Mouse (Mus musculus) frontal cortex, adult 2 months (tissue): ENCODE measurements around the gene Mif4gd. TPM values are rescaled to one million over a fixed set of nuclear protein-coding genes. Genes with fewer than 3 reads are reported as not detected.

ENCODE experiments used
- DNase-seq, 2 experiments: peaks; one replicate each; pipeline ENCODE4 v3.0.0; 2022; ENCODE audit warnings: low spot score in 1 of 2; ENCODE audit errors: extremely low spot score in 1 of 2
- polyA plus RNA-seq: library from polyadenylated mRNA; depleted of rRNA; stranded (reverse); fragments of >200 nt; gene quantifications from 2 replicates; pipeline ENCODE4 v1.2.3, GENCODE M21; 2012

Mif4gd gene
- polyA plus RNA-seq, 1 experiment = 38.9 TPM

- DNase-seq = no peak
These were observed 21.3 kb upstream of the Mif4gd start for GRCm38 (mm10) chr11:115634109-115634508.

DNA sequence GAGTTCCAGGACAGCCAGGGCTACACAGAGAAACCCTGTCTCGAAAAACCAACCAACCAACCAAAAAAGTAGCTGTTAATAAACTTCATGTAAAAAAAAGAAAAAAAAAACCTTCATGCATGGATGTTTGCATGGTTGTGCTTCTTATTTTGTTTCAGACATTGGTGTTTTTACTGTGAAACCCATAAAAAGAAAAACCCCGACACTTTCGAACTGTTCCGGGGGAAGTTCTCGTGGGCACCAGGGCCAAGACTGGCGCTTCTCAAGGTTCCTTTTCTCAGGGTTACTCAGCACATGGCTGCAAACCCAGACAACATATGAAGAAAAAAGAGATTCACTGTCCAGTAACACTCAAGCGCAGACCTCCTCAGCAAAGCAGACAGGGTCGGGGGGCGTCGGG, 20.1 kb upstream of the Mif4gd start:
- DNase-seq = no peak

DNA sequence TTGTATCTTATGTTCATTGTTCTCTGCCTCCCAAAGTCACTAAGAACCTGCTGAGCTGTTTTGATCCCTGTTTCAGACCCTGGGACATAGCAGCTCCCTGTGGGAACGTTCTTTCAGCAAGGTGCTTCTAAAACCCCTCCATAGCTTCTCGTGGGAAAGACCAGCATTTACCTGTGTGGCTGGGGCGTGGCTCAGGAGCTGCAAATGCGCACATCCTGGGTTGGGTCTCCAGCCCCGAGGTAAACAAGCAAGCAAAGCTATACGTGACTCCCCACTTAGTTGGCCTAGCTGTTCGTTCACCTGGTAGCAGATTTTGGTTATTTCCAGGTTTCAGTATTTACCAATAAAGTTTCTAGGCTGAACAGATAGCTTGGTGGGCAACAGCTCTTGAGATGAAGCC, 19.5 kb upstream of the Mif4gd start:
- DNase-seq = no peak

- peak in 1 of 2 experiments; percentile 67 for DNase-seq
These were observed 18.7 kb upstream of the Mif4gd start for GRCm38 (mm10) chr11:115631505-115631890.

GRCm38 (mm10) chr11:115630532-115631504, 18.0 kb upstream of the Mif4gd start:
- peak in 1 of 2 experiments; percentile 36 for DNase-seq

DNA sequence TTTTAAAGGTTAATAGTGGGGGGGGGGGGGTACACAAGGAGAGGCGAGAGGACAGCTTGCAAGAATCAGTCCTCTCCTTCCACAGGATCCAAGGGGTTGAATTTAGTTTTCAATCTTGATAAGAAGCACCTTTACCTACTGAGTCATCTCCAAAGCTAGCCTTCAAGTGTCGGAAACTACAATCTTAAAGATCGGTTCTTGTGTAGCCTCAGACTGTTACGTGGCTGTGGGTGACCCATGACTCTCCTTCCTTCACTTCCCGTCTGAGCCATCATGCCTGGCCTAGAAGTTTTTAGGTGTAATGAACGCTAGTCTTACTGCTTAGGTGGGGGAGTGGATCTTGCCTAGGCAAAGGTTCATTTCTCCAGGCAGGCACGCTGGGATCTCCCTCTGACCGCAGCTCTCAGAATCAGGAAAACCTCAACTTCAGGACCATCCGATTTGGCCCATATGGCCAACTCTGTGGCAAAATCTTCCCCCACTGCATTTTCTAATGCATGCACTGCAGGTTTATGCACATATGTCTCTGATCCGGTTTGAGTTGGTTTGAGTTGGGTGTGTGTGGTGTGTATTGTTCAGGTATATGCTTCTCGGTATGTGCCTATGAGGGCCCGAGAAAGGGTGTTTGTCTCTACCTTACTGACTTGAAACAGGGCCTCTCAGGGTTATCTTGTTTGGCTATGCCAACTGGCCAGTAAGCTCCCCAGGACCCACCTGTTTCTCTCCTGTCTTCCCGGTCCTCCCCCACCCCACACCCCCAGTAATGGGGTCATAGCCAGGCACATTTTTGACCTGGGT, 17.2 kb upstream of the Mif4gd start:
- DNase-seq = no peak

DNA sequence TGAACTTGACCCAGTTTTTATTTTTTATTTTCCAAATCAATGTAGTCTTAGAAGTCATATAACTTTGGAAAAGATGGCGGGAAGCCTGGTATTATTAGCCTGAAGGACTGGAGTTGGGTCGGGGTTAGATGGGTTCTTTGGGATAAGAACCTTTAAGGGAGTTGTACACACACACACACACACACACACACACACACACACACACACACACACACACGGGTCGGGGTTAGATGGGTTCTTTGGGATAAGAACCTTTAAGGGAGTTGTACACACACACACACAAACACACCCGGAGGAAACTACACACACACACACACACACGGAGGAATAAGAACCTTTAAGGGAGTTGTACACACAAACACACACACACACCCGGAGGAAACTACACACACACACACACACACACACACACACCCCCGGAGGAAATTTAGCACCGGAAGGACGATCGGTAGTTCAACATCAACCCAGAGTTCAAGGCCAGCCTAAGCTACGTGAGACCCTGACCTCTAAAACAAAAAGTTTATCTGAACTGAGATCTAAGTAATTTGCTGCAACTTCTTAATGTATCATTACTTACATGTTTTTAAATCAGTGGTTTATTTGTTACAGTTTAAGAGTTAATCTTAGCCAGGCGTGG, 15.8 kb upstream of the Mif4gd start:
- DNase-seq = no peak

GRCm38 (mm10) chr11:115627705-115628464, 15.1 kb upstream of the Mif4gd start, which contains the start of gene Slc25a19:
Gene Slc25a19, minus strand, starts transcription at chr11:115628295.
- DNase-seq = peak; percentile 99 to 100

GRCm38 (mm10) chr11:115626824-115627616, 14.3 kb upstream of the Mif4gd start:
- no peak for DNase-seq

DNA sequence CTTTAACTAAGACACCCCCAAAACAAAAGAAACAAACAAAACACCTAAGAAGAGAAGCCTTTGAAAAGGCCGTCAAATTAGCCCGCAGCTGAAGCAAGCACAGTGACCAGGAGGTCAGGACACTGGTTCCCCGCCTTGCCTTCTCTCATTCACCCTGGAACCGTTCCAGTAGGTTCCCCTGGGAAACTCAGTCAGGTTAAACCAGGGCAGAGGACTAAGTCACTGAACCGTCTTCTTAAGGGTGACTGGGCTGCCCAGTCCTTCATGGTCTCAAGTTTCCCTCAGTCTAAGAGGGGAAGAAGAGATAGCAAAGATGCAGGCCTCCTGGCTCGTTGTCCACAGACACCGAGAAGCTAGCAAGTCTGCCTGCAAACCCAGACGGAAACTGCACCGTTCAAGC, 13.1 kb upstream of the Mif4gd start:
- DNase-seq = no peak

DNA sequence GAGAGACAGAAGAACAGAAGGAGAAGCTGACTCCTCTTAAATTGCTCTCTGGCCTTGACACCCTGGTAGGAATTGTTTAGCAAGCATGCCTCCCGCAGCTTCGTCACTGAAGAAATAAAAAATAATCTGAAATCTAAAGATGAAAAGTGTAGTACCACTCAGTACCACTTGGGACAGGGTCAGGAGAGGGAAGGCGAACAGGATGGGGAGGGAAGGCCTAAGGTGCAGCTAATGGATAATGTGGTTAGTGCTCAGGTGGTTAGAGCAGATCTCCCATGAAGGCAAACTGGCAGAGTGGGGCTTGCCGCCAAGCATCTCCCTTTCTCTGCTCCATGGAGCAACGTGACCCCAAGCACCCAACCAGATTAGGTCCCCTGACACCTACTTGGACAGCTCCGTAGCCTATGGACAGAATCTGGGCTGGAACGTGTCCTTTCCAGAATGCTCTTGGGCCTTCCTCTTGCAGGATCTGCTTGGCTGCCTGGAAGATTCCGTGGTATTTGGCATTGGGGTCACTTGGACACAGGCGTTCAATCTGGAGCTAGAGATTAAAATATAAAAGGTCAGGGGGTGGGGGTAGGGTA, 10.8 kb upstream of the Mif4gd start:
- DNase-seq = no peak

- no peak for DNase-seq
These were observed 7.2 kb upstream of the Mif4gd start for GRCm38 (mm10) chr11:115619949-115620348.

DNA sequence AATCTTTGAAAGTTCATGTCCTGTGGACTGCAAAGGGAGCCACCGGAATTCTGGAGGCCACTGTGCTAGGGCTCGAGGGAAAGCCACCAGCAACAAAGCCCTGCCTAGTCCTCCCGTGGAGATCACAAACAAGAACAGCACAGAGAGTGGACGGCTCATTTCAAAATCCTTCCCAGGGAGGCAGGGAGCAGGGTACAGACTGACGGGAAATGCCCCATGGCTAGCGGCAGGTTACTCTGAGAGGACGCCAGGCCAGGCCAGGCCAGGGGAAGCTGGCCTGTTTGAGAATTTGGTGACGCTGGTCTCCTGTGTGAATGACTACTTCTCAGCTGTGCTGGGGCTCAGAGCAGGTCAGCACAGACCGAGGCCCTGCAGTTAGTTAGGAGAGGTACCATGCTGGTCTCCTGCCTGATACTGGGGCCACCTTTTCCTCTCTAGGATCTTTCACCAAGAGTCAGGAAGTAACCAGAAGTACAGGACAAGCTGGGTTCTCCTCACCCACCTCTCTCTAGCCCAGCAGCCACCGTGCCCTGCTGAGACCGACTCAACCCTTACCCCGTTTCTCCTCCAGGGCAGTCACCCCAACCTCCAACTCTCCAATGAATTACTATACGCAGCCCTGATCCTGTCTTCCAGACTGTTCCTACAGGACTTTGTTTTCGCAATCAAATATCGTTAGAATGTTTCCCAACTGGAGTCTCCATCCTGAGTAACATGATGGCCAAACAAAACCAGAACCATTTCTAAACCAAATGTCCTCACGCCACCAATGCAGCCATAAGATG, 6.2 kb upstream of the Mif4gd start:
- DNase-seq = no peak

DNA sequence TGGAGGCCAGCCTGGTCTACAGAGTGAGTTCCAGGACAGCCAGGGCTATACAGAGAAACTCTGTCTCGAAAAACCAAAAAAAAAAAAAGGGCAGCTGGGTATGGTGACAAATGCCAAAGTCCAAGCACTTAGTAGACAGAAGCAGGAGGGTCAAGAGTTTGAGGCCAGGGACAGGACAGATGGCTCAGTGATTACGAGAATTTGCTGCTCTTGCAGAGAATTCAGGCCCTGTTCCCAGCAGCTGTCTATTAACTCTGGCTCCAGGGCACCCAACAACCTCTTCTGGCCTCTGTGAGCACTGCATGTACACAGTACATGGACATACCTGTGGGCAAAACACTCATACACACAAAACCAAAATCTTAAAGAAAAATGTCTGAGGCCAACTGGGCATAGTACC, 5.2 kb upstream of the Mif4gd start:
- DNase-seq = no peak

- no peak for DNase-seq
These were observed 4.1 kb upstream of the Mif4gd start for GRCm38 (mm10) chr11:115616893-115617292.

- DNase-seq = no peak
These were observed 3.6 kb upstream of the Mif4gd start for GRCm38 (mm10) chr11:115616371-115616770.

DNA sequence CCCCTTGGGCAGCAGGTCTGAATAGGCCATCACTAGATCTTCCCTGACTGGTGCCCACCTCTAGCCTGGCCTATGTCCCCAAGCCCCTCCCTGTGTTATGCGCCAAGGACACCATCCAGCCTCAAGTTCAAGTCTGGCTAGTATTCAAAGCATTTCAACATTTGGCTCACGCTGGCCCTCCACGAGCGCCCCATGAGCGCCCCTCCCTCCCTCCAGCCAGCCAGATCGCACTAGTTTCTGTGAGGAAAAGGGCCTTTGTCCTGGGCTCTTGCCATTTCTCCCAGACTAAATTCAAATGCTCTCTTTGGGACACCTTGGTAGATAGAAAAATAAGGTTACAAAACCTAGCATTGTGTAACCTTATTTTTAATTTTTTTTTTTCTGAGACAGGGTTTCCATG, 3.1 kb upstream of the Mif4gd start:
- DNase-seq = no peak

DNA sequence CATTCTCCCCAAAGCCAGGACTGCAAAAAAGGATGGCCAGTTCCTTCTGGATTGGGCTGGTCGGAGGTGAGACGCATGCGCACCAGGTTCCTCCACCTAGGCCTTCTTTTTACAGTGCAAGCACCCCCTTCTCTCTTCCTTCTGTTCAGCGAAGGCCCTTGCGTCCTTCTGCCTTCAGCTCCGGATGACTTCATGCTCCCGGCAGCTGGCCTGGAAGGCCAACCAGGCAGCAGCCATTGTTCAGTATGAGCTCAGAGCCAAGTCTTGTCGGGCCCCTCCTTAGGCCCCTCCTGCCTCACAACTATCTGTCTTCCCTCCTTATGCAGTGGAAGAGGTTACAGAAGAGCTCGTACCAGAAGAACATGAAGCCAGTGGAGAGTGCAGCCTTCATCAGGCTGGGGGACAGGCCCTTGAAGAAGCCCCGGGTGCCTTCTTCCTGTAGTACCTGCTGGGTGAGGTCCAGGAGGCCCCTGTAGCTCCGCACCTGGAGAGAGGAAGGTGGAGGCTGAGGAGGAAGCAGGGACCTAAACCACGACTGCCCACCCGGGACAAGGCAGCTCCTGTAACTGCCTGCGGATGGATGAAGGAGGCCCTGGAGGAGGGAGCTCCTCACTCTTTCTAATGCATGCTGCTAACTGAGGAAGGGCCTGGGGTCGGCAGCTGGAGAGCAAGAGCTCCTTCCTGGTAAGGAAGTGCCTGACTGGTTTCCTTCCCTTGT, 2.5 kb upstream of the Mif4gd start:
- DNase-seq = no peak
